Mouse (Mus musculus): Measurements from ENCODE around the gene H2-K1. TPM values are rescaled to one million over a fixed set of nuclear protein-coding genes. Genes with fewer than 3 reads are reported as not detected.

H2-K1 gene
- polyA plus RNA-seq, 1 experiment from 2014 or later, result 15.5 TPM

DNA sequence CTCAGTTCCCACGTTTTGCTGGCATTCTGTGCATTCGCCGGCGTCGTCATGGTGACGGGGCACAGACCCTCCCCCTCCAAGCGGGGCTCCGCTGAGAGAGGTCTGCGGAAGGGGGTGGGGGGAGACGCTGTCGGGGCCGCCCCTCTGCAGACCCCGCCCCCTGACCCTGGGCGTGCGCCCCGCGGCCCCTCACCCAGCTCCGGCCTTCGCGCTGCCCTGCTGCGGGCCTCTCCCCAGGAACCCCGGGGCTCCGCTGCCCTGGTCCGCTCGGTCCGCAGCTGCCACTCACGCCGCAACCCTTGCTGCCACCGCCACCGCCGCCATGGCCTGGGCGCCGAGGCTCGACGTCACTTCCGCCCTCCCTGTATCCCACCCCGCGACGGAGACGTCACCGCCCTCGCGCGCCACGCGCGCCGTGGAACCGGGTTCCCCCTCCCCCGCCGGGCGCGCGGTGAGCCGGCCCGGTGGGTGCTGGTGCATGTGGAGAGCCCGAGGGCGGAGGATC, 24.2 kb upstream of the H2-K1 start, which contains the start of gene Ring1:
Ring1 (minus strand) TSS at position 364 of the 505 bp plus-strand sequence.
- peak; percentile 96 for DNase-seq
- Histone ChIP-seq H3K27ac (replicated peaks; ENCODE audit: low read depth, low read length) (peak within 1 kb of the TSS; percentile 99), H3K4me2 (ENCODE audit: low read length) (peak within 1 kb of the TSS; percentile 92), H3K4me1 (ENCODE audit: control insufficient read depth, insufficient read depth, low read length) (peaks cover 42% of the 10 kb centered on the region), H3K4me3 (replicated peaks; ENCODE audit: low read depth, low read length) (peak within 1 kb of the TSS; percentile 88), H3K9me3 (ENCODE audit: control insufficient read depth, low read length) (no peaks in the 10 kb centered on the region), H3K36me3 (ENCODE audit: control insufficient read depth, insufficient read depth, low read length) (peaks cover 37% of the 10 kb centered on the region), H3K27me3 (ENCODE audit: control insufficient read depth, insufficient read depth, low read length) (no peaks in the 10 kb centered on the region), H3K9ac (replicated peaks; ENCODE audit: low read length) (peak within 1 kb of the TSS; percentile 93)
- 0% methylated on average over 56 of the region's 58 CpGs for WGBS
- peak; percentile 78 for ATAC-seq (ENCODE audit: low FRiP score, low TSS enrichment)

DNA sequence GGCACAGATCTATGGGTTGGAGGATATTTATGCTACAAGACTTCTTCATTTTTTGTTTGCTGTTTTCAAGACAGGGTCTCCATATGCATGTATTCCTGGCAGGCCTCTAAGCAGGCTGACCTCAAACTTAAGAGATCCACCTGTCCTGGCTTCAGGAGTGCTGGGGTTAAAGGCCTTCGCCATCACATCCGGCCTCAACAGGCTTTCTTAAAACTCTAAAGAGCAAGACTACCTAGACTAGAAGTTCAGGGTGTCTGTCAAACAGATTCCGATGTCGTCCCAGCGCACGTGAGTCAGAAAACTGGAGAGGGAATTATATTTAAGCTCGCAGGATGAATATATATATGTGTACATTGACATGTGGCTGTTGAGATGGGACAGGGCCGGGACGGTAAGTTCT, 23.5 kb upstream of the H2-K1 start:
- H3K27ac ChIP-seq (replicated peaks; ENCODE audit: low read depth, low read length), result peak overlapping the region; percentile 99
- H3K9ac ChIP-seq (replicated peaks; ENCODE audit: low read length), result peak overlapping the region; percentile 93
- H3K4me3 ChIP-seq (replicated peaks; ENCODE audit: low read depth, low read length), result peak overlapping the region; percentile 88
- H3K36me3 ChIP-seq (ENCODE audit: control insufficient read depth, insufficient read depth, low read length), result peaks cover 30% of the 10 kb centered on the region
- 59% methylated on average over 9 of the region's 9 CpGs for WGBS
- H3K4me2 ChIP-seq (ENCODE audit: low read length), result peak overlapping the region; percentile 92
- H3K27me3 ChIP-seq (ENCODE audit: control insufficient read depth, insufficient read depth, low read length), result no peaks in the 10 kb centered on the region
- DNase-seq (no peak), ATAC-seq (ENCODE audit: low FRiP score, low TSS enrichment) (no peak)
- H3K4me1 ChIP-seq (ENCODE audit: control insufficient read depth, insufficient read depth, low read length), result peaks cover 40% of the 10 kb centered on the region
- no peaks in the 10 kb centered on the region for H3K9me3 ChIP-seq (ENCODE audit: control insufficient read depth, low read length)

DNA sequence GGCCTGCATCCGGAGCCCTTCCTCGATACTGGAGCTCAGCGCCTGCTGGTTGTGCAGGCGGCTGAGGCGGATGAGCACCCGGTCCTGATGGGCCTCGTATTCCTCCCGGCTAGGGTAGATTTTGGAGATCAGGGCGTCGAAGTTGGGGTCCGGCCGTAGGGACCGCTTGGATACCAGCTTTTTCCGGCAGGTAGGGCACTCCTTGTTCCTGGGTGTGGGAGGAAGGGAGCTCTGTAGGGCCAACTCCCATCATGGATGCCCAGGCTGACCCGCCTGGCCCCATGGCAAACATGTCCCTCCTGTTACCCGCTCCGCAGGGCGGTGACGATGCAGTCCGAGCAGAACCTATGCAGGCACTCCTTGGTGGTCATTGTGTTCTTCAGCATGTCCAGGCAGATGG, 22.8 kb upstream of the H2-K1 start:
- WGBS, result 98% methylated on average over 20 of the region's 20 CpGs
- H3K4me3 ChIP-seq (replicated peaks; ENCODE audit: low read depth, low read length), result no peak overlapping the region
- peaks cover 33% of the 10 kb centered on the region for H3K4me1 ChIP-seq (ENCODE audit: control insufficient read depth, insufficient read depth, low read length)
- H3K9me3 ChIP-seq (ENCODE audit: control insufficient read depth, low read length), result no peaks in the 10 kb centered on the region
- no peak for ATAC-seq (ENCODE audit: low FRiP score, low TSS enrichment)
- no peaks in the 10 kb centered on the region for H3K27me3 ChIP-seq (ENCODE audit: control insufficient read depth, insufficient read depth, low read length)
- H3K9ac ChIP-seq (replicated peaks; ENCODE audit: low read length), result no peak overlapping the region
- H3K27ac ChIP-seq (replicated peaks; ENCODE audit: low read depth, low read length), result no peak overlapping the region
- no peak for DNase-seq
- peaks cover 25% of the 10 kb centered on the region for H3K36me3 ChIP-seq (ENCODE audit: control insufficient read depth, insufficient read depth, low read length)
- H3K4me2 ChIP-seq (ENCODE audit: low read length), result no peak overlapping the region; the same call in 1 of the 2 replicates

DNA sequence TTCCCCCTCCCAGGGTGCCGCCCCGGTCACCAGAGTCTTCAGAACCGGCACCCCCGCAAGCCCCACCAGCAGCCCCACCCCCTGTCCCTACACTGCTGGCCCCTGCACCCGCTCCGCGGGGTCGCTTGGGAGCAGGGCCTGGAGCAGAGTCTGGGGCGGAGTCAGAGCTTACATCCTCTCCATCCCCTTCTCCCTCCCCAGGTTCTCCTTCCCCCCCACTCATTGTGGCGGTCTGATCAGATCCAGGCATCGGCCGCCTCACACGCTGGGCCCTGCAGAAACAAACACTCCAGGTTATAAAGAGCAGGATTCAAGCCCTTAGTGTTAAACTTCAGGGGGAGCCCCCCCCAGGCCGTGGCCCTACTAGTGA, 22.3 kb upstream of the H2-K1 start:
- peaks cover 25% of the 10 kb centered on the region for H3K36me3 ChIP-seq (ENCODE audit: control insufficient read depth, insufficient read depth, low read length)
- H3K4me2 ChIP-seq (ENCODE audit: low read length), result no peak overlapping the region
- peaks cover 32% of the 10 kb centered on the region for H3K4me1 ChIP-seq (ENCODE audit: control insufficient read depth, insufficient read depth, low read length)
- ATAC-seq (ENCODE audit: low FRiP score, low TSS enrichment), result no peak
- no peaks in the 10 kb centered on the region for H3K9me3 ChIP-seq (ENCODE audit: control insufficient read depth, low read length)
- no peak overlapping the region for H3K9ac ChIP-seq (replicated peaks; ENCODE audit: low read length)
- H3K27ac ChIP-seq (replicated peaks; ENCODE audit: low read depth, low read length), result no peak overlapping the region
- no peak for DNase-seq
- no peaks in the 10 kb centered on the region for H3K27me3 ChIP-seq (ENCODE audit: control insufficient read depth, insufficient read depth, low read length)
- H3K4me3 ChIP-seq (replicated peaks; ENCODE audit: low read depth, low read length), result no peak overlapping the region
- 94% methylated on average over 14 of the region's 14 CpGs for WGBS

DNA sequence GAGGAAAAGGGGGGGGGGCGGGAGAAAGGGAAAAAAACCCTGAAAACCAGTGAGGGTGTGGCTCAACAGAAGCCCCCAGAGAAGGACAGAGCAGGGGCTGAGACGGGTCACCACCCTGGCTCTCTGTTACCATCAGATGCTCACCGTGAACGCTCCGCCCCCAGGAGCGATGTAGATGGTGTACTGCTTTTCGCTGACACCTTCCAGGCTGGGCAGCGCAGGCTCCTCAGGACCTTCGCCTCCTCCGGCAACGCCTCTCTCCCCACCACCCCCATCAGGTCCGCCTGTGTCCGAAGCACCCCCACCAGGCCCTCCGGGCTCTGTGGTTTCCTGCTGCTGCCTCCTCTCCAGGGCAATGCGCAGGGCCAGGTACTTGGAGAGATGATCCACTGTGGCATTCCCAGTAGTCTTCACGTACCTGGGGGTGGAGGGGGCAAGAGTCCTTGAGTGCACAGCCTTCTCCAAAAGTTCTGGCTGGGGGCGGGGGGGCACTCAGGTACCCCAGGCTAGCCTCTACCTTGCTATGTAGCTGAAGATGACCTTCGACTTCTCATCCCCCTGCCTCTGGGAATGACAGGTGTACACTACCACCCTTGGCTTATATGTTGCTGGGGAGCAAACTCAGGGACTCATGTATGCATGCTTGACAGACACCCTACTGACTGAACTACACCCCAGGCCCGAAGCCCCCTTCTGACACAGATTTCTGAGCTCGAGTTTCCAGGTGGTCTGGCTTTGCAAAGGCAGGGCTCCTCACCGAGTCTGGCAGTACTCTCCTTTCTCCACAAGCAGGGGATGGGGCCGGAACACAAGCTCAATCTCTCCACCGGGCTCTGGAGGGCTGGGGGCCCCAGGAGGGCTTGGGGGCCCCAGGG, 21.6 kb upstream of the H2-K1 start:
- Histone ChIP-seq H3K9me3 (ENCODE audit: control insufficient read depth, low read length) (no peaks in the 10 kb centered on the region), H3K4me1 (ENCODE audit: control insufficient read depth, insufficient read depth, low read length) (peaks cover 26% of the 10 kb centered on the region), H3K4me2 (ENCODE audit: low read length) (no peak overlapping the region), H3K9ac (replicated peaks; ENCODE audit: low read length) (no peak overlapping the region), H3K27me3 (ENCODE audit: control insufficient read depth, insufficient read depth, low read length) (no peaks in the 10 kb centered on the region), H3K4me3 (replicated peaks; ENCODE audit: low read depth, low read length) (no peak overlapping the region), H3K36me3 (ENCODE audit: control insufficient read depth, insufficient read depth, low read length) (peaks cover 25% of the 10 kb centered on the region), H3K27ac (replicated peaks; ENCODE audit: low read depth, low read length) (no peak overlapping the region)
- ATAC-seq (ENCODE audit: low FRiP score, low TSS enrichment) (no peak), DNase-seq (no peak)
- WGBS, result 96% methylated on average over 23 of the region's 23 CpGs

DNA sequence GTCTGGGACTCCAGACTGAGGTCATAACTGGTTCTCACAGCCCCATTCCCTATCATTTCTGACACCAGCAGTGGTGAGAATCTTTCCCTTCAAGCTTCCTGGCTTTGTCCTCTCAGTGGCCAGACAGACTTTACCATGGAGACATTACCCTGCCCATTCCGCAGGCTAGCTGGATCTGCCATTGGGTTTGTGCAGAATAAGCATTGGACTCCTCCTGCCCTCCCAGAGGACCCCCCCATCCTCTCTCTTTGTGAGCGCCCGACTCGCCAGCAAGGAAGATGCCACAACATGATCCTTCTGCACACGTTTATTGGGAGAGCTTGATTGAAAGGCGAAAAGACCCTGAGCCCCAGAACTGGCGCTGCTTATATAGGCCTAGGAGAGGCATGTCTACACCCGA, 13.3 kb upstream of the H2-K1 start:
- Histone ChIP-seq H3K4me1 (ENCODE audit: control insufficient read depth, insufficient read depth, low read length) (no peaks in the 10 kb centered on the region), H3K27ac (replicated peaks; ENCODE audit: low read depth, low read length) (no peak overlapping the region), H3K9ac (replicated peaks; ENCODE audit: low read length) (no peak overlapping the region), H3K27me3 (ENCODE audit: control insufficient read depth, insufficient read depth, low read length) (no peaks in the 10 kb centered on the region), H3K36me3 (ENCODE audit: control insufficient read depth, insufficient read depth, low read length) (no peaks in the 10 kb centered on the region), H3K4me2 (ENCODE audit: low read length) (no peak overlapping the region), H3K4me3 (replicated peaks; ENCODE audit: low read depth, low read length) (no peak overlapping the region), H3K9me3 (ENCODE audit: control insufficient read depth, low read length) (0 out of 2 replicates have a peak, but pooled peaks cover 3% of the 10 kb centered on the region)
- no peak for ATAC-seq (ENCODE audit: low FRiP score, low TSS enrichment)
- DNase-seq, result no peak
- WGBS, result 92% methylated on average over 8 of the region's 8 CpGs

DNA sequence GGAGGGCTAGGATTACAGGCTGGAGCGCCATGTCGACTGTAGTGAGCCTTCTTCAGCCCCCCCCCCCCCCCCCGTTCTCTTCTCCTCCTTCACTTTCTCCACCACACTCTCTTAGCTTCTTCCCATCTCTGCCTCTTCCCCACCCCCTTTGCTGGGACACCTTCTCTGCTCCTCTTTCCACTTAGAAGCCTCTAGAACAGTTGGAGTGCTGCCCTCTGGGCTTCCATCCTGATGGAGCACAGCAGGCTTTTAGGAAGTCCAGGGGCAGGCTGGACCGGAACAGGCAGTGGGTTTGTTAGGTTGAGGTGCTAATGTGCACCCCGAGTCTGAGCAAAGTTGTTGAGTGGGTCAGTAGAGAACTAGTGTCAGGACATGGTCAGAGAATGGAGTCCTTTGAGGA, 10.0 kb upstream of the H2-K1 start:
- Histone ChIP-seq H3K36me3 (ENCODE audit: control insufficient read depth, insufficient read depth, low read length) (no peaks in the 10 kb centered on the region), H3K27me3 (ENCODE audit: control insufficient read depth, insufficient read depth, low read length) (no peaks in the 10 kb centered on the region), H3K9me3 (ENCODE audit: control insufficient read depth, low read length) (0 out of 2 replicates have a peak, but pooled peaks cover 3% of the 10 kb centered on the region), H3K4me3 (replicated peaks; ENCODE audit: low read depth, low read length) (no peak overlapping the region), H3K9ac (replicated peaks; ENCODE audit: low read length) (no peak overlapping the region), H3K27ac (replicated peaks; ENCODE audit: low read depth, low read length) (no peak overlapping the region), H3K4me2 (ENCODE audit: low read length) (no peak overlapping the region), H3K4me1 (ENCODE audit: control insufficient read depth, insufficient read depth, low read length) (no peaks in the 10 kb centered on the region)
- 88% methylated on average over 5 of the region's 5 CpGs for WGBS
- ATAC-seq (ENCODE audit: low FRiP score, low TSS enrichment), result no peak
- no peak for DNase-seq

DNA sequence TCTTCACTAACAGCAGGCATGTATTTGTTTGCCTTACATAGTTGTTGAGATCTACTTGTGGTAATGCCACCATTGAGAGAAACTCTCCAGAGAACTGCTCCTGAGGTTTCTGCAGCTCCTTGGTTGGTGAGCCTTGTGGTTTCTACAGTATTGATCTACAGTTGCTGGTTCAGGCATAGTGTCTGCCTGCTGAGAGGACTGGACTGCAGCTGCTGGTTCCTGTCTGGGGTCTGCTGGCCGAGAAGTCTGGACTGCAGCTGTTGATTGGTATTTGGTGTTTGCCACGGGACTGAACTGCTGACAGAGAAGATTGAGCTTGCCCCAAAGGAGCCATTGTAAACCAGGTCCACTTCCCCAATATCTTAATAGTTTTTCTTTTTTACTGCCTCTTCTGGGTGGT, 6.4 kb upstream of the H2-K1 start:
- Histone ChIP-seq H3K4me3 (replicated peaks; ENCODE audit: low read depth, low read length) (no peak overlapping the region), H3K27me3 (ENCODE audit: control insufficient read depth, insufficient read depth, low read length) (no peaks in the 10 kb centered on the region), H3K4me1 (ENCODE audit: control insufficient read depth, insufficient read depth, low read length) (no peaks in the 10 kb centered on the region), H3K4me2 (ENCODE audit: low read length) (no peak overlapping the region), H3K27ac (replicated peaks; ENCODE audit: low read depth, low read length) (no peak overlapping the region), H3K36me3 (ENCODE audit: control insufficient read depth, insufficient read depth, low read length) (no peaks in the 10 kb centered on the region), H3K9me3 (ENCODE audit: control insufficient read depth, low read length) (no peaks in the 10 kb centered on the region), H3K9ac (replicated peaks; ENCODE audit: low read length) (no peak overlapping the region)
- DNase-seq, result no peak
- no peak for ATAC-seq (ENCODE audit: low FRiP score, low TSS enrichment)
- 63% methylated on average over 2 of the region's 2 CpGs for whole genome bisulfite sequencing

DNA sequence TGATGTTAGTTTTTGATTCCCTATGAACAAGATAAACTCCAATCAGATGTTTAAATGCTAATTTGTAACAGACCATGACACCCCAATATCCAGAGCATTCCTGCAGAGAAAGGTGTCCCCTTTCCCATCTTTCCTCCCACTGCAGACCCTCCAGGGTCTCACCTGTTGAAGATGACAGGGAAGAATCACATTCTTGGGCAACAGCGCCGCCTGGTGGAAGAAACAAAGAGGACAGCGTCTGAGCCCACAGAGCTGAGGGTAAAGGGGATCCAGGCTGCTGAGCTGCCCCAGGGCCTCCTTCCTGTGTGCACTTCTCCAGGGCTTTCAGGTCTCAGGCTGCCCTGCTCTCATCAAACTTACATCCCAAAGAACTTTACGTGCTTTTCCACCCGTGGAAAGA, 3.3 kb upstream of the H2-K1 start:
- Histone ChIP-seq H3K27ac (replicated peaks; ENCODE audit: low read depth, low read length) (no peak overlapping the region), H3K27me3 (ENCODE audit: control insufficient read depth, insufficient read depth, low read length) (peaks cover 19% of the 10 kb centered on the region; the same call in 1 of the 2 replicates), H3K4me1 (ENCODE audit: control insufficient read depth, insufficient read depth, low read length) (peaks cover 5% of the 10 kb centered on the region; the same call in 1 of the 2 replicates), H3K9ac (replicated peaks; ENCODE audit: low read length) (no peak overlapping the region), H3K4me3 (replicated peaks; ENCODE audit: low read depth, low read length) (no peak overlapping the region), H3K4me2 (ENCODE audit: low read length) (no peak overlapping the region), H3K9me3 (ENCODE audit: control insufficient read depth, low read length) (no peaks in the 10 kb centered on the region), H3K36me3 (ENCODE audit: control insufficient read depth, insufficient read depth, low read length) (no peaks in the 10 kb centered on the region)
- WGBS, result 5% methylated on average over 5 of the region's 5 CpGs
- DNase-seq (peak; percentile 75), ATAC-seq (ENCODE audit: low FRiP score, low TSS enrichment) (no peak)

Measured in midbrain, embryonic 14.5 days (tissue).